Mouse (Mus musculus): ENCODE data around the gene Xpo6.

DNA sequence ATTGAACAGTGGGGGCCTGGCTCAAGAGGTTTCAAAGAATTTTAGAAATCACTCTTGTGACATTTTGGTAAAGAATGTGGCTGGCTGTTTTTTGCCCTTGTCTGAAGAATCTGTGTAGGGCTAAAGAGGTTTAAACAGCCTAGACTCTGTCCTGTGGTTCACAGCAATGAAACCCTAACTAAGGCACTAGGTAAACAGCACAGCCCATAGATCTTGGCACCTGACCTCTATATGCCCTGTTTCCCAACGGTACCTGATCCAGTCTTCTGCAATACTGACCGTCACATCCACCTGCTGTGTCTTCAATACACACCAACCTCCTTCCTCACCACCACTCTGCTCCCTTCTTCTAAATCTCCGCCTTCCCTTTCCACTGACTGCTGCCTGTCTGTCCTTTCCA, 42.1 kb downstream of the Xpo6 start:
- no peak for TF ChIP-seq CTCF (IDR thresholded peaks at IDR 0.05)
- no peak for TF ChIP-seq EP300 (IDR thresholded peaks at IDR 0.05)

All from lung, postnatal 0 days (tissue).